Mouse (Mus musculus) embryonic stem cell, embryonic (primary cell): Measurements from ENCODE around the gene Kcna7.

Experiments used
- CTCF ChIA-PET, 4 experiments: fragments of 300-600 bp in 2 of 4; fragments of 350-600 bp in 2 of 4; sonication (Branson Sonifier 250); formaldehyde crosslinking; loops; one replicate each; lab custom pipeline; 2022; ENCODE audit warnings: inconsistent platforms in 2 of 4; lab: Charles Lee
- POLR2A ChIA-PET, 4 experiments: fragments of 300-600 bp in 2 of 4; fragments of 350-600 bp in 2 of 4; sonication (Branson Sonifier 250); formaldehyde crosslinking; loops; one replicate each; lab custom pipeline; 2022; ENCODE audit warnings: antibody characterized with exemption in 4 of 4, inconsistent platforms in 1 of 4; lab: Charles Lee

The Kcna7 gene

DNA sequence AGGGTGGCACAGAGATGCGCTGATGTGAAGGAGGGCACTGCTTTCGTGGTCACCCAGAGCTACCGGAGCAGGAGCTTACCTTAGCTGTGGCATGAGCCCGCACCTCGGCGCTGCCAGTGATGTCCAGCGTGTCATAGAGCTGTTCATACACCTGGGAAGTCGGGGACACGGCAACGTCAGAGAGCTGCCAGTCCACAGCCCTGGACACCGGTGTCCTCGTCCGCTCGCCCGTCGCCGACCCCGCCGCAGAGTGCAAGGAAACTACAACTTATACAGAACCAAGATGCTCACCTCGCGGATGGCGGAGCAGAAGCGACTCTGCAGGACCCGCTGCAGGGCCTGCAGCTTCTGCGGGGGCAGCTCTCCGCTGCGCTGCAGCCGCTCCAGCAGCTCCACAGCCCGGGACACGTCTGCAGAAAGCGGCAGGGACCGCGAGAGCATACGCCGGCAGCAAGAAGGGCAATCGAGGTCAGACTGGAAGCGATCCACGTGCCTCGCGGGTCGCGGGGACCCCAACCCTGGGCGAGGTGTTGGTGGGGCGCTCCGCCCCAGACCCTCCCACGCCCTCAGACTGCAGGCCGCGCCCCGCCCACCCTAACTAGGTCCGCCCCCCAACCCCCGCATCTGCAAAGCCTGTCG, 35.5 kb upstream of the Kcna7 start:
- POLR2A ChIA-PET = interaction anchor here in 3 of 4 experiments (0.6 to 51.5 kb wide), 15 partner anchors 8 to 240 kb away, joined by 3 to 1478 read pairs (median 3); partner anchors contain the start of genes Snrnp70 (in 2 of the 3), Hrc (in 1 of the 3) and Kcna7 (in 1 of the 3)

DNA sequence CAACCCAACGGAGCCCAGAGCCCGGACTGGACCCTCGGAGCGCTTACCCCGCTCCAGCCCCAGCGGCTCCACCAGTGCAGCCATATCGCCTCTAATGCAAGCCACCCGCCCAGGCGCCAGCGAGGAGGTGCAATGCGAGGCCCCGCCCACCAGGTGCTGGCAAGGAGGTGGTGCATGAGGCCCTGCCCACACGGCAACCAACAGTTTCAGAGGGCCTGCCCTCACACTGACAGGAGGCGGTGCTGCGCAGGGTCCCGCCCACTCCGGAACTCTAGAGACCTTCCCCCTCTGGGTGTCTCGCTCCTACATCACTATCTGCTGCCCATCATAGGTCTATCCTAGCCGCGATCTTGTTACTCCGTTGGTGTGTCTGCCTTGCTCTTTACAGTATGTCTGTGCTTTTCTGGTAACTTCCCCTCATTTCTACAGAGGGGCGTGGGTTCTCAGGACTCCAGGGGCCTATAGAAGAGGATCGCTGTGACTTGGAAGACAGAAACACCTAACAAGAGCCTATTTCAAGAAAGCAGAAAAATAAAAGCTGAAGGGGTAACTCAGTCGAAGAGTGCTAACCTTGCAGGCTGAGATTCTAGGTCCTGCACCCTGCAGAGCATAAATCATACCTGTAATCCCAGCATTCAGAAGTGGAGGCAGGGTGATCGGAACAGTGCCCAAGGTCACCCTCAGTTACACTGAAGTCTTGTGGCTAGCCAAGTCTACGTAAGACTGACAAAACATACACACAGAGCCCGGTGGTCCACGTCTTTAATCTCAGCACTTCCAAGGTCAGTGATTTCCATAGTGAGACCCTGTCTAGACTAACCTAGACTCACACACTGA, 34.8 kb upstream of the Kcna7 start, which contains the start of gene Lin7b:
TSS of gene Lin7b (minus strand) at position 109 of the 837 bp plus-strand sequence.
- ChIA-PET CTCF (interaction anchor here in 2 of 4 experiments (0.9 to 6.9 kb wide), 3 partner anchors 28 to 33 kb away, joined by 3 to 79 read pairs (median 3); no protein-coding TSS in a partner anchor), POLR2A (interaction anchor here in 3 of 4 experiments (0.6 to 51.5 kb wide), 11 partner anchors 9 to 324 kb away, joined by 3 to 1478 read pairs (median 3); partner anchors contain the start of genes Snrnp70 (in 2 of the 3) and Kcna7 (in 1 of the 3))

More for the DNA sequence above, 35.5 kb upstream of the Kcna7 start:
- CTCF ChIA-PET = interaction anchor here in 2 of 4 experiments (0.7 to 6.9 kb wide), 4 partner anchors 9 to 34 kb away, joined by 3 to 79 read pairs (median 3); no protein-coding TSS in a partner anchor

GRCm38 (mm10) chr7:45372371-45372770, 33.1 kb upstream of the Kcna7 start:
- ChIA-PET POLR2A (interaction anchor here in 3 of 4 experiments (0.6 to 51.5 kb wide), 19 partner anchors 0 to 318 kb away, joined by 3 to 1478 read pairs (median 4); partner anchors contain the start of genes Snrnp70 (in 2 of the 3), Kcna7 (in 1 of the 3), Lhb (in 1 of the 3) and Lin7b (in 1 of the 3)), CTCF (interaction anchor here in 2 of 4 experiments (0.6 to 1.2 kb wide), 6 partner anchors 7 to 424 kb away, joined by 3 to 17 read pairs (median 3); no protein-coding TSS in a partner anchor)

- POLR2A ChIA-PET = interaction anchor here (0.6 to 51.5 kb wide), 9 partner anchors 3 to 254 kb away, joined by 3 to 1478 read pairs (median 6); partner anchors contain the start of genes Kcna7 (in 1 of the 4), Lin7b (in 1 of the 4), Ppfia3 (in 1 of the 4) and Snrnp70 (in 1 of the 4)
These were observed 30.8 kb upstream of the Kcna7 start for GRCm38 (mm10) chr7:45374620-45375019.

GRCm38 (mm10) chr7:45376057-45376456, 29.4 kb upstream of the Kcna7 start:
- ChIA-PET CTCF (interaction anchor here in 3 of 4 experiments (0.6 to 2.3 kb wide), 4 partner anchors 10 to 211 kb away, joined by 3 to 10 read pairs (median 4); partner anchors contain the start of gene Kcna7 (in 1 of the 3)), POLR2A (interaction anchor here (0.7 to 51.5 kb wide), 20 partner anchors 4 to 347 kb away, joined by 3 to 1478 read pairs (median 5); partner anchors contain the start of genes Ppfia3 (in 3 of the 4), Snrnp70 (in 2 of the 4), Ftl1 (in 1 of the 4) and Gys1 (in 1 of the 4))

More at GRCm38 (mm10) chr7:45374620-45375019, 30.8 kb upstream of the Kcna7 start:
- CTCF ChIA-PET = interaction anchor here in 1 of 4 experiments (0.6 kb wide), 1 partner anchor 267 kb away, joined by 14 read pairs; no protein-coding TSS in a partner anchor

DNA sequence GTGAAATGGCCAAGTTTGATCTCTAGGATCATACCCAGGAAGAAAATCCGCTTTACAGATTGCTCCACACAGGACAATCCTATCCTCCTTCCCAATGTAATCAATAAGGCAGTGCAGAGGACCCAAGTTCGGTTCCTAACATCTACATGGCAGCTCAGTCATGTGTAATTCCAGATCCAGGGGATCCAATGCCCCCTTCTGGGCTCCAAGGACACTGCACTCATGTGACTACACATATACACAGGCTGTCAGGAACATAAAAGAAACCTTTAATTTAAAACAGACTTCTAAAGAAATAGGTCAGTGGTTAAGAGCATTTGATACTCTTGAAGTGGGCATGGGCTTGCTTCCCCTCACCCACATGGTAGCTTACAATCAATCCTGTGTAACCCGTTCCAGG, 19.4 kb upstream of the Kcna7 start:
- POLR2A ChIA-PET = interaction anchor here in 3 of 4 experiments (0.7 to 51.5 kb wide), 12 partner anchors 5 to 173 kb away, joined by 3 to 1478 read pairs (median 4); partner anchors contain the start of genes Kcna7 (in 2 of the 3), Ppfia3 (in 2 of the 3), Snrnp70 (in 2 of the 3) and Gys1 (in 1 of the 3)
- CTCF ChIA-PET = interaction anchor here in 3 of 4 experiments (0.6 to 1.8 kb wide), 9 partner anchors 9 to 242 kb away, joined by 3 to 5 read pairs (median 4); partner anchors contain the start of genes Kcna7 (in 1 of the 3), Slc6a21 (in 1 of the 3) and Snrnp70 (in 1 of the 3)

DNA sequence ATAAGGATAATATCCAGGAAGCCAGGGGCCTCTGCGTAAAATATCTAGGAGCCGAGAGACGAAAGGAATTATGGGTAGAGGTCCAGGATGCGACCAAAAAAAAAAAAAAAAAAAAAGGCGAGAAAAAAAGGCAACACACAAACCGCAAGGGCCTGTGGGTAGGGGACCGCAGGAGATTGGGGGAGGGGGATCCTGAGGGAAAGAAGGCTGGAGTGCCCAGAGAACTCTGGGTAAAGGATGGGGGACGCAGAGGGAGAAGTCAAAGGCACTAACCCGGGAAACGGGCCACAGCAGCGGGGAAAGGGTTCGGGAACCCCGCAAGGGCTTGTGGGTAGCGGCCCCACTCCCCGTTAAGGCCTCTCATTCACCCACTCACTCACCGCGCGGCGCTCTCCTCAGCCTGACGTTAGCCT, 10.3 kb upstream of the Kcna7 start:
- CTCF ChIA-PET = interaction anchor here (0.7 to 4.9 kb wide), 17 partner anchors 8 to 287 kb away, joined by 3 to 33 read pairs (median 4); partner anchors contain the start of genes Kcna7 (in 3 of the 4), Gys1 (in 1 of the 4) and Ntf5 (in 1 of the 4)
- POLR2A ChIA-PET = interaction anchor here (0.6 to 51.5 kb wide), 101 partner anchors 4 to 576 kb away, joined by 3 to 1478 read pairs (median 5); partner anchors contain the start of genes Ccdc155 (in 3 of the 4), Ftl1 (in 3 of the 4), Kcna7 (in 3 of the 4) and Ppfia3 (in 3 of the 4)

DNA sequence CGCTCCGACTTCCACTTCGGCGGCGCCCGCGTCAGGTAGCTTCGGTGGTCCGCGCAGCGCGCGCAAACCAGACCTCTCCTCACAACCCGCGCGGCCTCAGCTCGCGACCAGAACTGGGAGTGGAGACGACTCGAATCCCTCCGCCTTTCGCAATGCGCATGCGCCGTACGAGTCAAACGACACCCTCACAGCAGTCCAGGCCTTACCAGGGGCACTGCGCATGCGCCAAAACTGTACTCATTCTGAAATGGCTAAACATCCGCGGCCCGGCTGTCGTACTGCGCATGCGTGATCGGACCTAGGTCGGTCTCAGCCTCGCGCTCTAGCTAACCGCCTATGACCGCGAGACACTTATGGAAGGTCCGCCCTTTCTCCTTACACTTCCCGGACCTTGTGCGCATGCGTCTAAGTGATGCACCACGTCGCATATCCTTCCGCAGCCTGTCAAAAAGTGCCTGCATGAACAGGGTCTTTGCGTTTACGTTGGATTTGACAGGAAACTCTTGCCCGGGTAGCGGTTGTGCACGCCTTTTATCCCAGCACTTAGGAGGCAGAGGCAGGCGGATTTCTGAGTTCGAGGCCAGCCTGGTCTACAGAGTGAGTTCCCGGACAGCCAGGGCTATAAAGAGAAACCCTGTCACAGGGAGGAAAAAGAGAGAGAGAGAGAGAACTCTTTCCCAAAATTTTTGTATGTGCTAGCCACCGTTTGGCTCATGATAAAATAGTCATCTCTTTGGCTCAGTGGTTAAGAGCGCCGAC, 9.7 kb upstream of the Kcna7 start, which contains the start of gene Snrnp70:
TSS of gene Snrnp70 (minus strand) at position 165 of the 759 bp plus-strand sequence.
- ChIA-PET POLR2A (interaction anchor here (0.6 to 51.5 kb wide), 107 partner anchors 4 to 577 kb away, joined by 3 to 1478 read pairs (median 5); partner anchors contain the start of genes Ccdc155 (in 3 of the 4), Ftl1 (in 3 of the 4), Gys1 (in 3 of the 4) and Kcna7 (in 3 of the 4)), CTCF (interaction anchor here (0.7 to 4.9 kb wide), 19 partner anchors 9 to 287 kb away, joined by 3 to 33 read pairs (median 4); partner anchors contain the start of genes Kcna7 (in 3 of the 4), Gys1 (in 1 of the 4), Ntf5 (in 1 of the 4) and Rasip1 (in 1 of the 4))

GRCm38 (mm10) chr7:45396337-45396775, 9.1 kb upstream of the Kcna7 start:
- POLR2A ChIA-PET = interaction anchor here (0.6 to 51.5 kb wide), 88 partner anchors 5 to 578 kb away, joined by 3 to 1478 read pairs (median 5); partner anchors contain the start of genes Ftl1 (in 3 of the 4), Kcna7 (in 3 of the 4), Ppfia3 (in 3 of the 4) and Bax (in 2 of the 4)
- CTCF ChIA-PET = interaction anchor here (0.6 to 4.9 kb wide), 14 partner anchors 9 to 1518 kb away, joined by 3 to 33 read pairs (median 4); partner anchors contain the start of genes Kcna7 (in 2 of the 4), Gys1 (in 1 of the 4), Ntf5 (in 1 of the 4) and Rasip1 (in 1 of the 4)

- CTCF ChIA-PET = interaction anchor here in 2 of 4 experiments (0.6 to 4.9 kb wide), 5 partner anchors 9 to 1519 kb away, joined by 3 to 33 read pairs (median 7); partner anchors contain the start of genes Kcna7 (in 1 of the 2) and Ntf5 (in 1 of the 2)
- POLR2A ChIA-PET = interaction anchor here in 3 of 4 experiments (0.6 to 51.5 kb wide), 40 partner anchors 5 to 581 kb away, joined by 3 to 1478 read pairs (median 8); partner anchors contain the start of genes Ftl1 (in 3 of the 3), Kcna7 (in 3 of the 3), Ppfia3 (in 3 of the 3) and Trpm4 (in 2 of the 3)
These were observed 8.7 kb upstream of the Kcna7 start for GRCm38 (mm10) chr7:45396787-45397186.

DNA sequence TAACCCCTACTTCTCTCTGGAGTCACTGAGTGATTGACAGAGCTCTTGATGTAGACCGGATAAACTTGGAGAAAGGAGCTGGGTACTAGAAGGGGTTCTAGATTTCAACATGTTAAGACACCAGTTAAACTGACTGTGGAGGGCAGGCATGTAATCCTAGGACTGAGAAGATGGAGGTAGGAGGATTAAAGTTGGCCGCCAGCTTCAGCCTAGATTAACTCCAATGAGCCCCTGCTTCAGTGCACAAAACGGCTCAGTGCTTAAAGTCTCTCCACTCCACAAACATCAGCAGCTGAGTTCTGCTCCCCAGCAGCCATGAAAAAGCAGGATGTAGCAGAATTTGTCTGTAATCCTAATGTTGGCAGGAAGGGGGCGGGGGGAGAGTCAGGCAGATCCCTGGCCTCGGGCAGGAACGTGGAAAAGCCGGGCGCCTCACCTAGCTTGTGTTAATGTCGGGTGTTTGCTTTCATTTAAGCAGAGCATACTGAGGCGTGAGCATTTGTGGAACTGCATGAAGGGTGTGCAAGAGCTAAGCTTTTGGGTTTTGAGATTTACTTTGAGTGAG, 3.9 kb upstream of the Kcna7 start:
- ChIA-PET CTCF (interaction anchor here (0.6 to 2.4 kb wide), 26 partner anchors 10 to 281 kb away, joined by 3 to 13 read pairs (median 3); partner anchors contain the start of genes Gys1 (in 1 of the 4), Lhb (in 1 of the 4), Ppfia3 (in 1 of the 4) and Ruvbl2 (in 1 of the 4)), POLR2A (interaction anchor here (0.5 to 39.9 kb wide), 40 partner anchors 8 to 510 kb away, joined by 3 to 1478 read pairs (median 4); partner anchors contain the start of genes Gys1 (in 3 of the 4), Ftl1 (in 2 of the 4), Ntf5 (in 2 of the 4) and Ppfia3 (in 2 of the 4))

DNA sequence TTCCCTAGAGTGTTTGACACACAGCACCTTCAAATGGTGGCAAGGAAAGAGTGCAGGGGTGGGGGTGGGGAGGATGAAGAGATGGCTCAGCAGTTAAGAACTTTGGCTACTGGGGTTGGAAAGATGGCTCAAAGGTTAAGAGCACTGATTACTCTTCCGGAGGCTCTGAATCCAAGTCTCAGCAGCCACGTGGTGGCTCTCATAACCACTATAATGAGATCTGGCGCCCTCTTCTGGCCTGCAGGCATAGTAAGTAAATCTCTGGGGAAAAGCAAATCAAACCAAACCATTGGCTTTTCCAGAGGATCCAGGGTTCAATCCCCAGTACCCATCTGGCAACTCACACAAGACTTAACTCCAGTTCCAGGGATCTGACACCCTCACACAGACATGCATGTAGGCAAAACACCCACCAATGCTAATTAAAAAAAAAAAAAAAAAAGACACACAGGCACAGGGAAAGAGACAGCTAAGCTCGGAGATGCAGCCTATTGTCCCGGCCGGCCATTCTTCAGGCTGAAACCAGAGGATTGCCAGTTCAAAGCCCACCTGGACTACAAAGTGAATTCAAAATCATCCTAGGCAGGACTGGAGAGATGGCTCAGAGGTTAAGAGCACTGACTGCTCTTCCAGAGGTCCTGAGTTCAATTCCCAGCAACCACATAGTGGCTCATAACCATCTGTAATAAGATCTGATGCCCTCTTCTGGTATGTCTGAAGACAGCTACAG, 1.8 kb upstream of the Kcna7 start:
- ChIA-PET CTCF (interaction anchor here in 3 of 4 experiments (0.6 to 4.9 kb wide), 15 partner anchors 13 to 253 kb away, joined by 3 to 47 read pairs (median 5); partner anchors contain the start of genes Lin7b (in 1 of the 3), Ppfia3 (in 1 of the 3) and Ruvbl2 (in 1 of the 3)), POLR2A (interaction anchor here (0.5 to 39.9 kb wide), 14 partner anchors 14 to 208 kb away, joined by 3 to 1478 read pairs (median 5); partner anchors contain the start of genes Gys1 (in 2 of the 4), Bax (in 1 of the 4), Lin7b (in 1 of the 4) and Ppfia3 (in 1 of the 4))
